Mouse (Mus musculus) heart, adult 8-10 months (tissue): ENCODE results near the gene Rorc. TPM values are rescaled to one million over a fixed set of nuclear protein-coding genes. Genes with fewer than 3 reads are reported as not detected.
A peak's percentile ranks its signal among the peaks of the same experiment; 100 is the strongest.

ENCODE experiments used
- DNase-seq: peaks from one replicate; pipeline ENCODE4 v3.0.0; 2022; ENCODE audit warnings: low spot score
- total RNA-seq, 4 experiments: library from RNA; stranded (reverse); gene quantifications; 2 replicates each; pipeline ENCODE4 v1.2.4; 2022

Rorc gene
- total RNA-seq, 4 experiments from 2014 or later, result 36.3 to 53.0 (median 47.2) TPM

- DNase-seq, result peak; percentile 91
Measured at GRCm38 (mm10) chr3:94413031-94413679, 40.6 kb downstream of the Rorc start, which contains the start of gene Tdrkh. Gene Tdrkh, plus strand, starts transcription at chr3:94413273.

DNA sequence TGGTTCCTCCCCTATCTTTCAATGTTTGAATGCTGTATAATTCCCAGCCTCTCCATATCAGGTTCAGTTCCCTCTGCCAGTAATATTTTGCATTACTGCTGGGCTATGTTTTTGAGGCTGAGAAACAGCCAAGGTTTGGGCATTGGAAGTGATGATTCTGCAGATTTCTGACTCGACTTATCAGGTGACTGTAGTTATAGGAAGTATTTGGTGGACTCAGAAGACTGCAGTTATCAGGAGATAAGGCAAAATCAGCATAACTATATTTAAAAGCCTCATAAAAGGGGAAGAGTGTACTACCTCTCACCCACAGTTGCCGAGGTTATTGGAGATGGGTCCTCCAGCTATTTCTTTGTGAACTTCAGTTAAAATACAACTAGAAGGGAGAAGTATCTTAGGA, 58.4 kb downstream of the Rorc start:
- DNase-seq, result no peak

DNA sequence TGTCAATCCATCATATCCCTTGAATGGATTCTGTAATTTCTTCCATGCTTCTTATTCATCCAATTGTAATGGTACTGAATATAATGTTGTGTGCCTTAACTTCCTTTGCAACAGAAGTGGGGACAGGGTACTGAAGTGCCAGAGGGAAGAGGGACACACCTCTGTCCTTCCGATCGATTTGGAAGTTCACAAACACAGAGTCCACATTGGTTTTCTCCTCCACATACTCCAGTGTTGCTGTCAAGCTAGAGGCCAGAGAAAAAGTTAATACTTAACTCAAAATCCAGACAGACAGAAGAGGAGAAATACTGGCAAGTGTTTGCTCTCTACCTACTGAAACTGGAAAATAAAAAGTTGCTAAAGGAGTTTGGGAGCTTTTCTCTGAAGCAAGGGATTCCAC, 61.7 kb downstream of the Rorc start:
- DNase-seq, result no peak

- DNase-seq, result no peak
Measured at GRCm38 (mm10) chr3:94436420-94436819, 63.8 kb downstream of the Rorc start.

GRCm38 (mm10) chr3:94441182-94441581, 68.6 kb downstream of the Rorc start:
- no peak for DNase-seq

GRCm38 (mm10) chr3:94442951-94443596, 70.5 kb downstream of the Rorc start, which contains the start of gene Mrpl9:
Gene Mrpl9, plus strand, starts transcription at chr3:94443318.
- peak; percentile 91 for DNase-seq

- no peak for DNase-seq
Measured at GRCm38 (mm10) chr3:94443597-94443964, 71.0 kb downstream of the Rorc start, which contains the start of gene Oaz3. Gene Oaz3, minus strand, starts transcription at chr3:94443915.

Other genes with a start within 250 kb of the Rorc start
- not detected for gene Gm10696, start 194.6 kb upstream of the Rorc start, total RNA-seq
- not detected for gene Gm5286, start 176.1 kb upstream of the Rorc start, total RNA-seq
- gene Gm4778, start 108.8 kb upstream of the Rorc start, total RNA-seq, result not detected
- gene Them4, start 62.7 kb upstream of the Rorc start, total RNA-seq, result 10 to 100 TPM; 13.2 to 15.4 (median 14.2) TPM
- not detected for gene Them5, start 30.7 kb upstream of the Rorc start, total RNA-seq
- under 1 TPM in 2 of 4 experiments, not detected in 2; 0.31 to 0.46 TPM for gene C2cd4d, start 10.4 kb upstream of the Rorc start, total RNA-seq
- gene Lingo4, start 25.7 kb downstream of the Rorc start, total RNA-seq, result under 1 TPM in 3 of 4 experiments, not detected in 1; 0.14 to 0.37 (median 0.17) TPM
- gene Tdrkh, start 40.5 kb downstream of the Rorc start, total RNA-seq, result 1 to 10 TPM; 4.5 to 7.0 (median 6.1) TPM
- gene Mrpl9, start 70.5 kb downstream of the Rorc start, total RNA-seq, result 10 to 100 TPM; 57.4 to 69.0 (median 61.9) TPM
- gene Oaz3, start 71.1 kb downstream of the Rorc start, total RNA-seq, result under 1 TPM in 1 of 4 experiments, not detected in 3; 0.41 TPM
- gene Celf3, start 105.5 kb downstream of the Rorc start, total RNA-seq, result under 1 TPM in 1 of 4 experiments, not detected in 3; 0.12 TPM
- gene Riiad1, start 107.5 kb downstream of the Rorc start, total RNA-seq, result 1 to 10 TPM in 3 of 4 experiments, under 1 TPM in 1; 0.95 to 2.1 (median 1.1) TPM
- 10 to 100 TPM; 24.8 to 29.0 (median 27.0) TPM for gene Snx27, start 209.9 kb downstream of the Rorc start, total RNA-seq